Mouse (Mus musculus): ENCODE data around the gene Tfap4. TPM values are rescaled to one million over a fixed set of nuclear protein-coding genes. Genes with fewer than 3 reads are reported as not detected.
"Not testable (repeated sequence)": the region's sequence is repeated elsewhere in the genome, so short reads cannot be mapped to it uniquely, and the experiment has no call there.

Gene Tfap4
- total RNA-seq, 2 experiments from 2014 or later = 6.5 to 12.3 TPM

DNA sequence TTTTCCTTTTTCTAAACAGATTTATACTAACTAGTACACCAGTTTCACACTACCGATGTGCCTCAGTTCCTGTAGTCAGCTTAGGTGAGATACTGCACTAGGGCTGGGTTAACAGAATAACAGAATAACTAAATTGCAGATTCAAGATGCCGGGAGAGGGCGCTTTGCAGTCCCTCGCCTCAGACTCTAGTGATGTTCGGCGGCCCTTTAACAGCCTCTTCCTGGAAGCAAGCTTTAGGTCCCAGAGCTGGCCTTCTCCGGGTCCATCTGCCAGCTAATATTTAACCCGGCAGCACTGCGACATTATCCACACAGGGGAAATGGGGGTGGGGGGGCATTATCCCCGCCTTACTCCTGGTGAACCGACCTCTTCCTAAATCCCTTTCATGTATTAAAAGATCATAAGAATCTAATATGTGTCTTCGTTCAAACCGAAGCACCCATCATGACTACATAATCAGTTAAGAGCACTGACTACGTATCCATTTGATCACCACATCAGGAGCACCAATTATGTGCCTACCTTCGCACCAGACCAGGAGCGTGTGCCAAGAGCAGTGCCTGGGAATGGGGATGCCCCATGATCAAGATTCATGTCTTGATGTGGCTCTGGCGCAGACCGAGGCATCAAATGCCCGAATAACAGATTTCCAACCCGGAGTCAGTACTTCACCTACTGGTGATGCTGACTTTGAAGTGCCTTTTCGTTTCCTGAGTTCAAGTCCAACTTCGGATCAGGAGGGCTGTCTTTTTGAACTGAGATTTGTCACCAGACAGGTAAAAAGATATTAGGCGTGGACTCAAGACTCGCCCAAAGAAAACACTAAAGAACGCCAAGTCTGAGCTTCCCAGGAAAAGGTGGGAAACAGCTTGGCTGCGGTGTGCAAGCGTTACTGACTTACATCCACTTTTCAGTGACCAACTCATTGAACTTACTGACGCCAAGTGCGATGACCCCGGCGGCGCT, 33.5 kb upstream of the Tfap4 start:
- peak; percentile 72 for DNase-seq

DNA sequence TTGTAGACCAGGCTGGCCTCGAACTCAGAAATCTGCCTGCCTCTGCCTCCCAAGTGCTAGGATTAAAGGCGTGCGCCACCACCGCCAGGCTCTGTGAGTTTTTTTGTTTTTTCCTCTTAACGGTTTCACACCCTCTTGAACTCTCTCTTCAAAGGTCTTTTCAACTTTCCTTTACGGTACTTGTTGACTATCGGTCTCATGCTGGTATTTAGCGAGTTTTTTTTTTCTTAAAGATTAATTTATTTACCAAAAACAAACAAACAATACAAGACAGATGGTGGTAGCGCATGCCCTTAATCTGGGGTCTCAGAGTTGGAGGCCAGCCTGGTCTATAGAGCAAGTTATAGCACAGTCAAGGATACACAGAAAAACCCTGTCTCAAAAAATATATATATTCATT, 30.6 kb upstream of the Tfap4 start:
- DNase-seq = no peak

DNA sequence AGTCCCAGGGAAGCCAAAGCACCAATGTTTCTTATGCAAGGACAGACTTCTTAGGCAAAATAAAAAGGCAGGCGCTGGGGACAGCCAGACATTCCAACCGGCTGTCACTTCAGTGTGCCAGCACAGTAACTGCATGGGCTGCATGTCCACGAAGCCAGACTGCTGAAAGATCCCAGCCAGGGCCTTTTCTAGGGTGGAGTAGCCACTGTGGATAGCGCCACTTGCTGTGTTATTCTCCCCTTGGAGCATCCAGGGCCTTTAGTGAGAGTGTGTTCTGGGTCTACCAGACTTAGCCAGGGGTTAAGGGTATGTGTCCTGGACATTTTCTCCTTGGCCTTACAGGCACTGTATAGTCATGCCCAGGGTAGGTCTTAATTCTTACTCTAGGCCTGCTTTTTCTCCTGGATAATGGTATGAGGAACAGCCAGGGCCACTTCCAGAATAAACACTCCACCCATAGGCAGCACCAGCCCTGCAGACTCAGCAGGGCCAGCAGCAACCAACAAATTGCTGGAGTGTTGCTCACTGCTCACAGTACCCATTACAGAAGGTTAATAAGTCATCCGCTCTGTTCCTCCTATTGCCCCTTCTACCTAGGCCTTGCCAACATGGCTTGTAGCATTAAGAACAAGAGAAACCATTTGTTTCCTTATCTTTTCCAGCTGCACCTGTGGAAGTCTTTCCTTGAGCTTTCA, 28.0 kb upstream of the Tfap4 start:
- peak; percentile 35 for DNase-seq

DNA sequence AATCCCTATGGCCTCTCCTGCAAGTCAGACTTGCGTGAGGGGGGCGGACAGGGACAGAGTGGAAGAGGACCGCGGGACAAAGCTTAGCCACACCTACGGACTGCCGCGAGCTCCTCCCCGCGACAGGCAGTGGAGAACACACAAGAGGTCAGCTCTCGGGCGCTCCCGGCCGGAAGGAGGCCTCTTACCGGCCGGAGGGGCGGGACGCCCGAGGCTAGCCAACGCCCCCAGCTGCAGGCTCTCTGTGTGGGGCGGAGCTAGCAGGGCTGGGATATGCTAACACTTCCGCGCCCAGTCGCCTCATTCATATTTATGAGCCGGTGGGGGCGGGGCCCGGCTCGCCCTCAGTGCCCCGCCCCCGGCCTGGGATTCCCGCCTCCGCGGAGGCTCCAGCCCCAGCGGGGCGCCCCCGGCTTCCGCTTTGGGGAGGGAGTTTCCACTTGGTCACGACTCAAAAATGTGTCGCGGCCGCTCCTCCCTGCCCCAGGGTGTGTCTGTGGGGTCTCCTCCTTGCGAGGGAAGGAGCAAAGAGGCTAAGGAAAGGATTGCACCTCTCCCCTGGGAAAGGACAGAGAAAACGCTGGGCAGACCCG, 27.0 kb upstream of the Tfap4 start:
- peak; percentile 99 for DNase-seq

DNA sequence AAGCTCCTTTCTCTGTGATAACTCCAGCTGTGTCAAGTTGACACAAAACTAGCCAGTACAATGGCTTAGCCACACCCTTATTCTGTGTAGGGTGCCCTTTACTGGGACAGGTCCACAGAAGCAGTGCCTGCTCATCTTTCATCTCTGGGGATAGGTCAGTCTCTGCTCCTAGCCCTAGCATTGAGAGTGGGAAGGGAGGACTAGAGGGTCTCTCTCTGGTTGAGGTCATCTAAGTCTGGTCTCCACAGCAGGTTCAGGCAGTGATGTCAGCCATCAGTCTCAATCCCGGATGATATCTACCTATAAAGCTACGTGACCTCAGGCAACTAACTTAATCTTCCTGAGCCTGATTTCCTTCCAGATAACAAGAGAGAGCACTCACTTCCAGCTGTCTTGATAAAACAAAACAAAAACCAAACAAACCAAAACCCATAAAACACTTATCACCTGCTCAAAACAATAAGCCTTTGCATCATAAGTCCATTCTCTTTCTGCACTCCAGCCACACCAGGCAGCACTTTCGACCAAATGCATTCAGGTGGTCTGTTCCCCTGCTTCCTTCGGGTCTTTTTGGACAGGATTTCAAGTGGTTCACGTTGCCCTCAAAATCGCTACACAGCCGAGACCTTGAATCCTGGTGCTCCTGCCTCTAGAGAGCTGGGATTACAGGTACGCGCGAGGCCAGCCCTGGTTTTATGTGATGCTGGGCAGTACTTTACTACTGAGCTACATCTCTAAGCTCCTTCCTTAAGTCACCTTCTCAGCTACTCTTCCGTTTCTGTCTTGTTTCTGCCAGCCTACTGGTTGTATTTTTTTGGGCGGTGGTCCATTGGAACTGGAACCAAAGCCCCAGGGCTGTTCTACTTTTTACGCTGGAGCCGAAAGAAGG, 26.2 kb upstream of the Tfap4 start:
- no peak for DNase-seq

DNA sequence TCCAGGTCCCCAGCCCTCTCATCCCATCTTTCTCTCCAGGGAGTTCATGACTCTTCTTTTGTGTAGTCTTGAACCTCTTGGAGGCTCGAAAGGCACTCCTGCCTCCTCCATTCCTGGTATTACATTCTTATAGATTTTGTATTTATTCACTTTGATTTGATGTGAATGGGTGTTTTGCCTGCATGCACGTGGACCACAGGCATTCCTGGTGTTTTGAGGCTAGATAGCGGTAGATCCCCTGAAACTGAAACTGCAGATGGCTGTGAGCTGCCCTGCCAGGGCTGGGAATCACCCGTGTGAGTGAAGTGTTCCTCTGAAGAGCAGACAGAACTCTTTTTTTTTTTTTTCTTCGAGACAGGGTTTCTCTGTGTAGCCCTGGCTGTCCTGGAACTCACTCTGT, 24.8 kb upstream of the Tfap4 start:
- no peak for DNase-seq

DNA sequence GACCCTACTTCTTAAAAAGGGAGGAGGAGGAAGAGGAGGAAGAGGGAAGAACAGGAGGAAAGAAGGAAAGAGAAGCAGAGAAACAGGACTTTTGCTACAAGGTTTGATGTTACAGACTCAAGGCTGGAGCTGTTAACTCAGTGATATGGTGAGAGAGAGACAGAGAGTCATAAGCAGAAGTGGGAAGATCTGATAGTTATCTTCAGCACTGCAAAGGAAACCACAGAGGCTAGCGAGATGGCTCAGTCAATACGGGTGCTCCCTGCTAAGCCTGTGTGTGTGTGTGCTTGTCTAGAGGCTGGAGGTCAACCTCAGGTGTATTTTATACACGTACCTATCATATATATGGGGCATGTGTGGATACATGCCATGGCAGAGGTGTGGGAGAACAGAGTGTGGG, 24.2 kb upstream of the Tfap4 start:
- DNase-seq = no peak

DNA sequence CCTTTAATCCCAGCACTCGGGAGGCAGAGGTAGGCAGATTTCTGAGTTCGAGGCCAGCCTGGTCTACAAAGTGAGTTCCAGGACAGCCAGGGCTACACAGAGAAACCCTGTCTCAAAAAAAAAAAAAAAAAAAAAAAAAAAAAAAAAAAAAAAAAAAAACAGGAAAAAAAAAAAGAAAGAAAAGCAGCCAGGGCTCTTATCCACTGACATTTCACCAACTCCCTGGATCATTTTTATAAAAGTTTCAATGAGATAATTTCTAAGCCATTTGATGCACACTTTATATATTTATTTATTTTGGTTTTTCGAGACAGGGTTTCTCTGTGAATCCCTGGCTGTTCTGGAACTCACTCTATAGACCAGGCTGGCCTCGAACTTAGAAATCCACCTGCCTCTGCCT, 21.5 kb upstream of the Tfap4 start:
- DNase-seq = not testable (repeated sequence)

DNA sequence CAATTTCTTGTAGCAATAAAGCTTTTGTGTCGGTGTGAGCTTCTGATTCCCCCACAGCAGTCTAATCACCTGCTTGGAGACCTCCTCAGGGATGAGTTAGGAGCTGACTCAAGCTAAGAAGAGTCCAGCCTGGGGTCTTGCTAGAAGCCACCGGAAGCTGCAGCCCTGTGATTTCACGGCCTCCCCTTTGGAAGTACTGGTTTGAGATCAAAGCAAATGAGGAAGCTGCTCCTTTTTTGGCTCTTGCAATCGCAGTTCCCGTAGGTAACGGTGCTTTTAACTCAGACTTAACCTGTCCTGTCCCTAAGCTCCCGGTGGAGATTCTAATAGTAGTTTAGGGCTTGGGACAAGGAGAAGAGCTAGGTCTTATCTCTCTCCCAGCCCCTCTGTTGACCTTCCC, 19.0 kb upstream of the Tfap4 start:
- no peak for DNase-seq

DNA sequence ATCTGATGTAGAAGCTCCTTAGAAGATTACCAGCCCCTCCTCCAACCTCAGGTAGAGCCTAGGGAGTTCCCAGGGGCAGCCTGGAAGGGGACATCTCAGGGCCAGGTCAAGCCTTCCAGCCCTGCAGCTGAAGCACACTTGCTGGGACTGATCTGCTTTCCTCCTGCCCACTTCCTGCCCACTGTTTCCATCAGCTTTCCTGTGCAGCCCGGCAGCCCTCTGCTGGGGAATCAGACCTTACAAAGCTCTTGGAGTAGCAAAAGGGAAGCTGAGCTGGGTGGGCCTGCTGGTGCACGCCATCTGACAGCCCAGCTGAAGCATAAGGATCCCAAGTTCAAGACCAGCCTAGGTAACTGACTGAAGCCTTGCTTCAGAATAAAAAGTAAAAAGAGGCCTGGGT, 17.2 kb upstream of the Tfap4 start:
- no peak for DNase-seq

DNA sequence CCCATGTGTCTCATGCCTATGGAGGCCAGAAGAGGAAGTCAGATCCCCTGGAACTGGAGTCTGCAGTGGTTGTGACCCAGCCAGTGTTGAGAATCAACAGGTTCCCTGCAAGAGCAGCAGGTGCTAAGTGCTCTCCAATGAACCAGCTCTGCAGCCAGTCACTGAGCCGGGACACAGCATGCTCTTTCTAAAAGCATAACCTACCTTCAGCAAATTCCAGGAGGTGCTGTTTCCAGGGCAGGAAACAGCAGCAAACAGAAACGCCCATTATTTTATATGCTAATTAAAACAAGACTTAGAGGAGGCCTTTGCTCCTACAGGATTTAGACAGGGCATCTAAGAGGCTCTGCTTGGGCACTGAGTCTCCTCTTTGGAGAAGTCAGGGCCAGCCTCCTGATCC, 16.4 kb upstream of the Tfap4 start:
- no peak for DNase-seq

DNA sequence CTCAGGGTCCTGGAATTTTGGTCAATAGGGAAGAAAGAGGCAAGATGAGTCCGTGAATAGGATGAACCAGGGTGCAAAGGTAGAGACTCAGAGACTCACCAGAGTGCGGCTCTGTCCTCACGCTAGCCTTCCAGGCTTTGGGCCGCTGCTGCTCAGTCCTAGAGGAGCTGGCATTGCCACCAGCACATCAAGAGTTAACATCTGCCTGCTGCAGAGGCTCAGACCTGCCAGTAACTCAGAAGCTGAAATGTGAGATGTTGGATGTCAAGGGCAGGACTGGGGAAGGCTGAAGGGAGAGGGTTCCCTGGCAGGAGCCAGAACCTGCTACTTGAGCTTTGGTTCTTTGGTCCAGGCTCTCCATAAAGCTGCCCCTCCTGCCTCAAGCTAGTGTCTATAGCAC, 11.1 kb upstream of the Tfap4 start:
- no peak for DNase-seq

DNA sequence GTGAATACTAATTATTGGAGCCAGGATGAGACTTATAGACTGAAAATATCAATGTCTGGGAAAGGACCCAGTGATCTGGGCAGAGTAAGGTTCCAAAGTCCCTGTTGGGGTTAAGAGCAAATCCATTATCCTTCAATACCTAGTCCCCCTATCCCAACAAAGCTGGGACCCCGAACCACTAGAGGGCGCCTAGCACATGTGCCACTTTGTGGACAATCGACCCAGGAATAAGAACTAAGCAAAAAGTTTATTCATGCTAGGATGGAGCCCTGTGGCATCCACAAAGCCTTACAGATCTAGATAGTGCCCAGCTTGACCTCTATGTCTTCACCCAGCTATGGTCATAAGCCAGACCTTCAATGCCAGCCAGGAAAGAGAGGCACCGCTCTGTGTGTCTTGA, 8.3 kb upstream of the Tfap4 start:
- DNase-seq = peak; percentile 93

DNA sequence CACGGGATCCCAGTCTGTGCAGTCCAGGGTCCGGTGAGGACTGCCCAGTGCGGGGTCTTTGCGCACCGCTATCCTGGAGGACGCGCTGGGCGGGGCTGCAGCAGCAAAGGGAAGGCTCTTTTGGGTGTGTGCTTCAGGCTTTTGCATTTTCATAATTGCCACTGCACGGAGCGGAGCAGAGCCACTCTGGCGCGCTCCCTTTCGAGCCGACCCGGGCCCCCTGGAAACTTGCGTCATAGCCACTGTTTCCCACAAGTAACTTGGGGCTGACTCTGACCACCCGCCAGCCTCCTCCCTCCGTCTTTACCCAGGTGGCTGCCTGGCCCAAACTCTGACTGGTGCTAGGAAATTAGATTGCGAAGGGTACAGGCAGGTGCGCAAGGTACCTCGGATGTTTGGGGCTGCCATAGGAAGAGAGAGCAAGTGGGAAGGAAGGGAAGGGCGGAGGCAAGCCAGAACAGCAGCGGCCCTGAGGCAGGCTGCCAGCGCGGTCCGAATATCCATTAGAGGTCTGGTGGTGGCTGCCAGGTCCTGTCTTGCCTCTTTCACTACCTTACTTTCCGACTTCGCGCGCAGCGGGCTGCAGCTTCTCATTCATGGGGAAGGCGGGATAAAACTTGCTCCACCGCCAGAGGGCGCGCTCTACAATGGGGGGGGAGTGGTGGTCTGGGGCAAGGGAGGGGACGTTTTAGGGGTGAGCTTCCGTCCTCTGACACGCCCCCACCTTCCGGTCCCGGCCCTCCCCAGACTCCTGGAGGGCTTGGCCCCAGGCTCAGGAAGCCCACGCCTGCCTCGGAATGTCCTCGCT, 695 bp upstream of the Tfap4 start:
- peak; percentile 81 for DNase-seq

DNA sequence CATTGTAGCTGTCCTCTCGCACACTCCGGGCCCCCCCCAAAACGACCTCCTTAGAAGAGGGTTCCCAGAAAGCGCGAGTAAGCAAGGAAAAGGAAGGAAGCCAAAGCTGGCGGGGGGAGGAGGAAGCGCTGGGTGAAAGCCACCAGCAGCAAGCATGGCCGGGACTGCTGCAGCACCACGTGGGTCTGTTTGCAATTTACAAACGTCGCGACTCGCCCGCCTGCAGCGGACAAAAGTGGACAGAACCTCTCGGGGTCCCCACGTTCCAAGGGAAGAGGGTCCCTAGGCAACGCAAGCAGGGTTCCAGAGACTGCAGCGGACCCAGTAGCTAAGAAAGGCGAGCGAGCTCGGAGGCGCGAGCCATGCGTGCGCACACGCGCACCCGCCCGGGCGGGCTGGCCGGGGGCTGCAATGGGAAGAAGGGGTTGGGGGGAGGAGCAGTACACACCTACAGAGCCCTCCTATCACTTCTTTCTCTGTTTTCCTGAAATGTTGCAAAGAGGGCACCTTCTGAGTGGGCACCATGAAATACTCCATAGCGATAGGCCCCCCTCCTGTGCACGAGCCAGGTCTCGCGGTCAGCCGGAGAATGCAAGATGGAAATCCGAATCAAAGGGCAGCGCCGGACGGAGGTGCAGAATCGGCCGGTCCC, 548 bp downstream of the Tfap4 start:
- peak; percentile 74 for DNase-seq

DNA sequence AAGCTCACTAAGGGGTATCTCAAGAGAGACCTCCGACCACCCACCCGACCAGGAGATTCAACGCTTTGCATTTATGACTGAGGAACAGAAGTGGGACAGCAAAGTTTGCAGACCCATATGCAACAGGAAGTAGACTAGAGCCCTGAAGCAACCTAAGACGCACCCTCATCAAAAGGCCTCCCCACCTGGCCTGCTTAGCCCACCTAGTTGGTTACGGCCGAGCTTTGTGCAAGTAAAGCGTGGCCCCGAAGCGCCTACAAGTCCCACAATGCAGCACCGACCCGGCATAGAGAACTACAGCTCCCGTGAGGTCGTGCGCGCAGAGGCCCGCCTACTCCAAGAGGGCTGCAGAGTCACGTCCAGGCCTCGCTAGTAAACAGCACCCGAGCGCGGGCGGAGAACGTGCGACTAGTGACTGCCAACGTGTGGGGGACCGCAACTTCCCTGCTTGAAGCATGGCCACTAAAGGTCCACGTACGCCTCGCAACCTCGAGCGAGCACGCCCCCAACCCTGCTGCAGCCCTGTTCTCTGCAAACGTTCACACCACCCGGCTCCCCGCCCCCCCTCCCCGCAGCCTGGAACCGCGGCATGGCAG, 1.2 kb downstream of the Tfap4 start:
- peak; percentile 92 for DNase-seq

DNA sequence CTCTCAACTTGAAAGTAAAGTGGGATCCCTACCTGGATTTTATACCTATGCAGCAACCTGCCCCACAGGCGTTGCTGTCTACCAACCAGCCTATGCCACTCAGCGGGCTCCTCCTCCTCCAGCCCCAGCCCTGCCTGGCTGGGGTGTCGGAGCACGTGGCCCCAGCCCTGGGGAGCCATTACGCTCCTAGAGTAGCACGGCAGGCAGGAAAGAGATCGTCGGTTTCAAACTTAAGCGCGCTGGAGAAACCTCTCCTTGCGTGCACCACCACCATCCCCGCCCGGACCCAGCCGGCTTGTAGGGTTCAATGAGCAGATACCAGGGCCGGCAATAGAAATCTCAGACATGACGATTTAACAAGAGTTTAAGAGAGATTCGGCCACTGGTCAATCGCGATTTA, 1.7 kb downstream of the Tfap4 start:
- peak; percentile 83 for DNase-seq

DNA sequence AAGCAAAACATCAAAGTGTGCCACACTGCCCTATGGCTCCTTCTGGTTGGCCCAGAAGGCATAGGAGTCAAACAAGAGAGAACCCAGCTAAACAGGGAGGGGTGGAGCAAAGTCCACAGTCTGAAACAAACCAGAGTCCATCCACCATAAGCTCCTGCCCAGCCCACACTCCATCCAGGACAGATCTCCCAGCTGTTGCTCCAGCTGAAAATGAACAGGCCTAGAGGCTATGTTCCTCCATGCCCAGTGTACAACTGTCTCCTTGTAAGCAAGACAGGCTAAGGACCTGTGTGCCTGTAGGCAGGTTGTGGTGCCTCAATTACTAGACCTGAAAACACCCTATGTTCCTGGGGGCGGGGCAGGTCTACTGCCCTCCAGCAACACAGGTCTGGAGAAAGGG, 2.6 kb downstream of the Tfap4 start:
- DNase-seq = no peak

DNA sequence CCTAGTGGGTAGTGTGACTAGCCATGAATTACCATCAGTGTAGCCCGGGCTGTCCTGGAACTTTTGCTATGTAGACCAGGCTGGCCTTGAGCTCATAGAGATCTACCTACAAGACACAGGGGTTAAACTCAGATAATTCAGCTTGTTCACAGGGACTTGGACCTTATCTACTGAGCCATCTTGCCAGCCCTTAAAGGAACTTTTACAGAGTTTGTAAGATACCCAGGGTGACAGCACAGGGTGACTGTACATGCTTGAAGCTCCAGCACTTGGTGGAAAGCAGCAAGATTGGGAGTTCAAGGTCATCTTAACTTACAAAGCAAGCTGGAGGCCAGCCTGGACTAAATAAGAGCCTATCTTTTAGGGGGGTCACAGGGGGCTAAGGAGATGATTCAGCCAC, 4.1 kb downstream of the Tfap4 start:
- no peak for DNase-seq

DNA sequence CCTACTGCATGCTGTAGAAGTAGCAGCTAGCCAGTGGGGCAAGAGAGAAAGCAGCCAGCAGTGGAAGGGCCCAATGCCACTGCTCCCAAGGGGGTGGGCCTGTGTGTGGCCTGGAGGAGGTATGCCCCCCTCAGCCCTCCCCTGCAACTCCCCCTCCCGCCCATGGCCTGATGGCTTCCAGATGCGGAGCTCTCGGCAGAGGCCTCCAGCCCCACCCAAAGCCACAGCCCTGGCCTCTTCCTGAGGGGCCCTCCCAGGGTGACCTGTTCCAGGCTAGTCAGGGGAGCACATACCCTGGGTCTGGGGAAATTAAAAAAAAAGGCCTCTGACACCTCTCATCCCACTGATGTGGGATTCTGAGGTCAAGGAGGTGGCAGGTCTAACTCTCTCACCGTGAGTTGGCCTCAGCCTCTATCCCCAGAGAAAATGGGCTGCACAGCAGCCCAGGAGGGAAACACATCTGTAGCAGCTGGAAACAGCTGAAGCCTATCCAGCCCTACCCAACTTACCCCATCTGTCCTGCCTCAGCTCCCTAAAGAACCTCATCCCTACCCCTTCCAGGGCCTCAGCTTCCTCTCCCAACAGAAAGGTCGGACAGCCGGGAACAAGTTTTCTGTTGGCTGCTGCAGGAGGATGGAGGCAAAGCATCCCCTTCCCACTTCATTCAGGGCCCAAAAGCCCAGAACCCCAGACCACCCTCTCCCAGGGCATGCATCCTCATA, 6.7 kb downstream of the Tfap4 start:
- DNase-seq = no peak
